Mouse (Mus musculus) olfactory bulb, adult 2 months (tissue): Measurements from ENCODE around the gene Plcb4. TPM values are rescaled to one million over a fixed set of nuclear protein-coding genes. Genes with fewer than 3 reads are reported as not detected.

Experiments
- H3K27ac ChIP-seq: fragments of 200-500 bp; 2 replicates; pipeline ENCODE4 v1.5.1; 2012; ENCODE audit warnings: low read depth, low read length; ENCODE audit not compliant: insufficient read depth
- H3K4me1 ChIP-seq: fragments of 200-500 bp; 2 replicates; pipeline ENCODE4 v1.6.1; 2012; ENCODE audit warnings: low read length; ENCODE audit not compliant: control insufficient read depth, insufficient read depth
- H3K4me3 ChIP-seq: fragments of 200-500 bp; 2 replicates; pipeline ENCODE4 v1.5.1; 2012; ENCODE audit warnings: mild to moderate bottlenecking, low read depth, low read length, moderate library complexity; ENCODE audit not compliant: insufficient read depth
- CTCF ChIP-seq: fragments of 200-500 bp; IDR thresholded peaks from 2 replicates; pipeline ENCODE4 v1.5.1; 2012; ENCODE audit warnings: low read depth, mild to moderate bottlenecking, low read length, moderate library complexity; ENCODE audit not compliant: insufficient read depth
- POLR2A ChIP-seq: fragments of 200-500 bp; IDR thresholded peaks from 2 replicates; pipeline ENCODE4 v1.6.1; 2012; ENCODE audit warnings: mild to moderate bottlenecking, low read depth, low read length, moderate library complexity; ENCODE audit not compliant: insufficient read depth
- WGBS: fragments of 180-500 bp; shearing (Covaris S2); methylation state at CpG from one replicate; pipeline ENCODE4 v1.1.7; 2018; 5-methylcytosine and 5-hydroxymethylcytosine counted together
- polyA plus RNA-seq: library from polyadenylated mRNA; stranded (reverse); fragments of >200 nt; gene quantifications from 2 replicates; pipeline ENCODE4 v1.2.4, GENCODE M21; 2012; ENCODE audit warnings: low replicate concordance; ENCODE audit not compliant: missing spikeins, insufficient read depth, insufficient read length

The Plcb4 gene
- polyA plus RNA-seq, 1 experiment: not detected

DNA sequence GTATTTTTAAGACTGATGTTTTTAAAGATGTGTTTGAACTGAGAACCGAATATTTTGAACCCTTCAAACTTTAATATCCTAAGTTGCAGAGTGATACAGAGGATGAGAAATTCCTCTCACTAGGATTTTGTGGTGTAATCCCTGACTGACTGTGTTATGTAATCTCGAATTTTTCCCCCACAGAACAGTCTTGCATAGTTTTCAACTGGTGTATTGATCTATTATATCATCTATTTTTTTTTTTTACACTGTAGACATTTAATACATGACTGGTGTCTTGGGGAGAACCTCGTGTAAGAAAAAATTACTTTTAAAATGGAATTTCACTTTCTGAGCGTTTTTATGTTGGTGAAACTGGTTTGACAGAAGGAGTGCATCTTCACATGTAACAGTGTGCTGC is 2.0 kb downstream of the Plcb4 start:
- peak overlapping the region; percentile 14; the same call in 1 of the 2 replicates for H3K4me3 ChIP-seq
- no peak overlapping the region for H3K27ac ChIP-seq
- no peaks in the 10 kb centered on the region; the same call in 1 of the 2 replicates for H3K4me1 ChIP-seq
- WGBS: 34% methylated on average over 4 of the region's 4 CpGs
- TF ChIP-seq CTCF (no peak), POLR2A (no peak)

DNA sequence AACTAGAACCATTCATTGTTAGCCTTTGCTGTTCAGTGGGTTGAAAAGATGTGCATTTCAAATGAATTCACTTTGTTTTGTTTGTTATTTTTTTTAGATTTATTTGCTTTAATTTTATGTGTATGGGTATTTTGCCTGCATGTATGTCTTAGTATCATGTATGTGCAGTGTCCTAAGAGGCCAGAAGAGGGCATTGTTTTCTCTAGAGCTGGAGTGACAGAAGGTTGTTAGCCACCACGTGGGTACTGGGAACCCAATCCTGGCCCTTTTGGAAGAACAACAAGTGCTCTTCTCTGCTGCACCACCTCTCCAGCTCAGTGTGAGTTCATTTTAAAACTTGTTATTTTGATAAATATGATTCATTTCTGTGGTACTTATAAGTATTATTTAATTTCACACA is 5.0 kb downstream of the Plcb4 start:
- H3K4me3 ChIP-seq: no peak overlapping the region
- 85% methylated on average over 1 of the region's 1 CpGs for WGBS
- H3K27ac ChIP-seq: no peak overlapping the region
- TF ChIP-seq CTCF: no peak
- TF ChIP-seq POLR2A: no peak
- no peaks in the 10 kb centered on the region; the same call in 1 of the 2 replicates for H3K4me1 ChIP-seq

DNA sequence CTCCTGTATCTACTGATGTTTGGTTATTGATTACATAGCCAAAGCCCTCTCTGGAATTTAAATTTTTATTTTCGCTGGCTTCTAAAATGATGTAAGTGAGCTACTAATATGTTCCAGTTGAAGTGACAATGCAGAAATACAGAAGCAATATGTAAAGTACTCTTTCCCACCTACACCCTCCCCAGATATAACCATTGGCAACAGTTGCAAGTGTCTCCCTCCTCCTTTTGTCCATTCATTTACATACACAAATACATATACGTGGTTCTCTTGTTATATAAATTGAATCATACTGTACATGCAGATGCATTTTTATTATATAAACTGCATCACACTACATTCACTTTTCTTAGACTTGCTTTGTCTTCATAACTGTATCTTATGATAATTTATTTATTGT is 8.7 kb downstream of the Plcb4 start:
- WGBS: 89% methylated on average over 2 of the region's 2 CpGs
- H3K27ac ChIP-seq: no peak overlapping the region
- peaks cover 2% of the 10 kb centered on the region; the same call in 1 of the 2 replicates for H3K4me1 ChIP-seq
- no peak overlapping the region for H3K4me3 ChIP-seq
- TF ChIP-seq CTCF: no peak
- no peak for TF ChIP-seq POLR2A

DNA sequence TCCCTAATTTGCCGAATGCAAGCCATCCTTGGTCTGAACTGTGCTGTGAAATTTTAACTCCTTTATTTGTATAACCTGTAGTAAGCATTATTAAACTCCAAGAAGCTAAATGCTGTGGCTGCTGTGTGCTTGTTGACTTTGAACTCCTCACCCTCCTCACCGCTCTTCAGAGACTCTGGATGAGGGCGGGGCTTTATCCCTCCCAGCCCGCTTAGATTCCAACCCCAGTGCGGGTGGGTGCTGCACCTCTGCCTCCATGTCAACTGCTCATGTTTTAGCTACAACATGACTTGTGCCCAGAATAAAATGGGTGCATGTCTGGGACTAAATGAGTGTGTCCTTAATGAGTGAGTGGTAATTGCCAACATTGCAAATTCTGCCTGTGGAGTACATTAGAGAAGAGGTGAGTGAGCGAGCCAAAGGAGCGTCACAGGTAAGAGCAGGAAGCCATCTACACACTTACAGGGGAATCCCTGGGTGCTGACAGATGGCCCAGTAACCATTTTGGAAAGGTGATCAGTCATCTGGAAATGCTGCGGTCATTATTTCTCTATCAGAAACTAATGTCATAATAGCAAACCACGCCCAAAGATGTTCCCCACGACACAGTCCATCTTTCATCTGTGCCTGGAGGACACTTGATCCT is 13.8 kb downstream of the Plcb4 start:
- H3K4me3 ChIP-seq: no peak overlapping the region
- 79% methylated on average over 10 of the region's 10 CpGs for WGBS
- peaks cover 8% of the 10 kb centered on the region for H3K4me1 ChIP-seq
- H3K27ac ChIP-seq: no peak overlapping the region
- TF ChIP-seq CTCF: no peak
- no peak for TF ChIP-seq POLR2A

DNA sequence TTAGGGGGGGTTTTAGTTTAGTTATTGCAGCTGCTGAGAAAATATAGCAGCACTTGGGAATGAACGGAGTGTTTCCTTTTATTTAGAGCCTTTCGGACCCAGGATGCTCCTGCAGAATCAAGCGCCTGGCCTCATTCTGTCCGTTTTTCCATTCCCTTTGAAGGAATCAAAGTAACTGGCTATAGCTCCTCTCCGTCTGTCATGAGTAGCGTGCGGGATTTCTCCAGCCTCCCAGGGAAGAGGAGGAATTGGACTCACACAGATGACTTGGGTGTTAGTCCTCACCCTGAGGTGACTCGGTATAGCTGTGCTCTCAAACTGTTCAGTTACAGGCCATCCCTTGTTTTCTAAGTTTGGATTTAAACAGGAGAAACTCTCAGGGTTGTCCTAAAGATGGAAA is 14.8 kb downstream of the Plcb4 start:
- no peak overlapping the region for H3K4me3 ChIP-seq
- 74% methylated on average over 8 of the region's 8 CpGs for whole genome bisulfite sequencing
- no peak overlapping the region for H3K27ac ChIP-seq
- H3K4me1 ChIP-seq: peaks cover 9% of the 10 kb centered on the region
- TF ChIP-seq CTCF (no peak), POLR2A (no peak)

DNA sequence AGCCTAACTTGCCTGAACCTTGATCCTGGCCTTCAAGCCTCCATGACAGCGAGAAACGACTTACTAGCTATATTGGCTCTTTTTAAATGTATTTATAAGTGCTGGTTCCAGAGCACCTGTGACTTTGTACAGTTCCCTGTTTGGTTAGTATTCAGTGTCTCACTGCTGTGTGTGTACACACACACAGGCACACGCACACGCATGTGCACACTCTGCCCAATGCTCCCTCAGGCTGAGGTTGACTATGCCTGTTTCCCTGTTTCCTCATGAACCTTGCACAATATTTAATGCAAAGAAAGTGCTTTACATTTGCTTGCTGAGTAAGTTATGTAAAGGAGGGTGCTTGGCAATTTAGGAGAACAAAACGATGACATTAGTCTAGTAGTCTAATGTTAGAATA is 16.5 kb downstream of the Plcb4 start:
- TF ChIP-seq POLR2A (no peak), CTCF (no peak)
- peaks cover 9% of the 10 kb centered on the region for H3K4me1 ChIP-seq
- no peak overlapping the region for H3K4me3 ChIP-seq
- 84% methylated on average over 5 of the region's 5 CpGs for WGBS
- H3K27ac ChIP-seq: no peak overlapping the region

DNA sequence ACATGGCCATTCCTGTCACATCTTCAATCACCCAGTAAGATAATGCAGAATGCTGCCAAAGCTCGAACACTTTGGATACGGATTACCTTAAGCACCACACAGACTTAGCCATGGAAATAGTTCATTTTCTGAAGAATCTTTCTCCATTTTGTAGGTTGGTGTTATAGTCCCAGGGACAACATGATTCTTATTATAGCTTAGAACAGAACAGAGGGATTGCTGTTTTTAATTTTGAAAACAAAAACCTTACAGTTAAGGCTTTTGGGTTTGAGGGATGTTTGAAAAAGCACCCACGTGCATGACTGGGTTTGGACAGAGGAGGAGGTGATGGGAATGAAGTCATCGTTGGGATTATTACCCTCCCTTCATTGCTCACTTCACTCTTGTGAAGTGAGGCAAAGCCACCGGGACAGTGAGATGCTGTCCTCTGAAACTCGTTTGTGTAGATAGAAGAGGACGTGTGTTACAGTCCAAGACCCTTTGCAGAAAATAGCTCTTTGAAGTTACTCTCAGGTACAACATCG is 18.2 kb downstream of the Plcb4 start:
- 55% methylated on average over 8 of the region's 8 CpGs for WGBS
- TF ChIP-seq POLR2A: no peak
- TF ChIP-seq CTCF: no peak
- Histone ChIP-seq H3K27ac (no peak overlapping the region), H3K4me1 (peaks cover 9% of the 10 kb centered on the region), H3K4me3 (no peak overlapping the region)

DNA sequence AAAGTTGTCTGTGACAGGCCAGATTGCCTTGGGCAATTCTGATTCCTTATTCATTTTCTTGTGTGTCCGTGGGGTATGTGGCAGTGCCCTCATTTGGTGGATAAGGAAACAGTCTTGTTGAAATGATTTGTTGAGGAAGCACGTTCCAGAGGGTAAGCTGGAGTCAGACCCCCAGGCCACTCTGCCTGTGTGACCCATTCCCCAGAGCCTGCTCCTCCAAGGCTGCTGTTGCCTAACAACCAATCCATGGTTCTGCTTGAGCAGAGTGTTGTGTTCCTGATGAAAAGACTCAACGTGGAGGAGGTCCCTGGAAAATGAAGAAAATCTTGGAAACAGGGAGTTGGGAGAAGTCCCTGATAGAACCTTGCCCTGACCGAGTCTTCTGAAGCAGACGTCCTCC is 18.8 kb downstream of the Plcb4 start:
- no peak overlapping the region for H3K27ac ChIP-seq
- peaks cover 7% of the 10 kb centered on the region for H3K4me1 ChIP-seq
- TF ChIP-seq POLR2A (no peak), CTCF (no peak)
- WGBS: 61% methylated on average over 5 of the region's 5 CpGs
- H3K4me3 ChIP-seq: no peak overlapping the region

DNA sequence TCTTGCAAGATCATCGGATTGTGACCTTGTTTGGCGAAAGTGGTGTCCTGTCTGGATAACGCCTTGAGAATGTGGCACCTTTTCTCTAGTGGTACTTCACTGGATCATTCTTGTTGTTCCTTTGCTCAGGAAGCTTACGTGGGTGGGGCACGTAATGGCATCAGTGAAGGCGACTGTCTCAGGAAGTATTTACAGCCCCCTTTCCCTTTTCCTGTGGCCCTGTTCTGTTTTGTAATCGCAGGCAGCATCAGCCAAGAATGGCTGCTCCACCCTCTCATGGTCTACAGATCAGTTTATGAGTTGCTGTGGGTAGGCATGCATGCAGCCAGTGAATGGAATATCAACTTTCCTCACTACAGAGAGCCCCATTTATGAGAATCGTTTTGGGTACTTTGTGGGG is 21.2 kb downstream of the Plcb4 start:
- no peak overlapping the region for H3K4me3 ChIP-seq
- 86% methylated on average over 8 of the region's 8 CpGs for WGBS
- TF ChIP-seq CTCF: no peak
- TF ChIP-seq POLR2A: no peak
- H3K27ac ChIP-seq: no peak overlapping the region
- H3K4me1 ChIP-seq: peaks cover 4% of the 10 kb centered on the region
